Mouse (Mus musculus) Muller cell, postnatal 12 days (primary cell): ENCODE results near the gene Gpr82.

ENCODE experiments used
- DNase-seq: peaks from one replicate; pipeline ENCODE4 v3.0.0-alpha.2; 2015; ENCODE audit errors: inconsistent ontology term

Gene Gpr82

DNA sequence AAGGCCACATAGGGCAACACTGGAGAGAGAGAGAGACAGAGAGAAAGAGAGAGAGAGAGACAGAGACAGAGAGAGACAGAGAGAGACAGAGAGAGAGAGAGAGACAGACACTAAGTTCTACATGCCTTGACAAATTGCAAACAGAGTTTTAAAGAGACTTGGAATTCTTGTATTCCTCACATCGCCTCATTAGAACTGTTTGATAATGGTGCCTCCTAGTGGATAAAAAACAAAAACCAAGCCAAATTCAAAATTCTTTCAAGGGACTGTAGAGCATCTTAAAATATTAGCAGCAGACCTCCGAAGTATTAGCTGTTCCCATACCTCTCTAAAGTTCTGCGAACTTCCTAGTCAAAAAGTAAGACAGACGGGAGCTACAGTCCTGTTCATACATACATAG is 30.7 kb downstream of the Gpr82 start:
- DNase-seq, result no peak

DNA sequence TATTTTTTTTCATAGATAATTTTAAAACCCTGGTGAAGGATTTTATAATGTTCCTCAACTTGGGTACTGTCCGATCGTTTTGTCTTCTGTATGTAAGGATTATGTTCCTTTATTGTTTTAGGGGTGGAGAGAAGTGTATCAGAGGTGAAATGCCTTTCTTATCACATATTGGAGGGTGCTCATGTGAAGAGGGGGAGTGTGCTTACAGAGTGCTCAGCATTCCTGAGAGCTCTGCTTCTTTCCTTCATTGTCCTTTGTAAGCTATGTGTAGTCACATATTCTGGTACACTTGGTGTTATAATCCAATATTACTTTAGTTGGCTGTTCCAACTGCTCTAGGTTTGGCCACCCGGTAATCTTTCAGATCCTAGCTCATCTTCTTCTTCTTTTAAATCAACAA is 39.5 kb downstream of the Gpr82 start:
- no peak for DNase-seq

DNA sequence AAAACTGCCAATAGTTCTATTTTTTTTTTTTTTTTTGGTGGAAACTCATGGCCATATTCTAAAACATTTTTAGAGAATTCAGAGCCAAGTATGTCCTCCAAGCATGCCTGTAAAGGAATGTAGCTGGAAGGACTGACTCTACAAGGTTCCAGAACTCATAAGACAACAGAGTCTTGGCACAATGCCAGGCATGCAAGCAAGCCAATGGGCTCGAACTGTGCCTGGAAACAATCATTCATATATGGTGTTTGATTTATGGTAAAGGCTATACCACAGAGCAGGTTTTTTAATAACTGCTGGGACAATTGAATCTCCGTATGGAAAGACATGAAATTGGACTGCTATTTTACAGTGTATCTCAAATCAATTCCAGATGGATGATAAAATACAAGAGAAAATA is 43.9 kb downstream of the Gpr82 start:
- peak; percentile 10 for DNase-seq

DNA sequence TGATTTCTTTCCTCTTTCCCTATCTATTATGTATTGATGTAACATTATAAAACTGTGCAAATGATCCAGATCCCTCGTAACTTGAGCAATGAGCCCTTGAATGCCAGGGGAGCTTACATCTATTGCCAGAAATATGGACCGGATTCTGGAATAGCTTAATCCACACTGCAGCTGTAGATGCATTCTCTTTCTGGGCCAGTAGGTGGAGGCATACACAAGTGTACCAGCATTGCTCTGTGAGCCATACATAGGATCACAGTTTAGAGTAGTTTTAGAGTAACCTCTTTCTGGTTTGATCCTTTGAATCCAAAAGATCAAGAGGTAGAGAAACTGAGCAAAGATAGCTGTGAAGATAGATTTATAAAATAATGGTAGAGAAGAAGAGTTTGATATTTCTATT is 49.0 kb downstream of the Gpr82 start:
- DNase-seq, result peak; percentile 16
